Mouse (Mus musculus) urinary bladder, postnatal 10 days (tissue): ENCODE results near the gene Lrp10.

Source experiments
- DNase-seq: peaks from one replicate; pipeline ENCODE4 v3.0.0; 2022; ENCODE audit warnings: low spot score

Lrp10 gene

GRCm38 (mm10) chr14:54433941-54434531 lies 29.9 kb upstream of the Lrp10 start:
- DNase-seq, result no peak

GRCm38 (mm10) chr14:54435194-54435918 lies 28.6 kb upstream of the Lrp10 start:
- DNase-seq, result no peak

- DNase-seq, result no peak
Measured at GRCm38 (mm10) chr14:54439155-54439554, 24.8 kb upstream of the Lrp10 start.

GRCm38 (mm10) chr14:54439610-54440009 lies 24.3 kb upstream of the Lrp10 start:
- no peak for DNase-seq

GRCm38 (mm10) chr14:54440538-54440937 lies 23.4 kb upstream of the Lrp10 start:
- no peak for DNase-seq

GRCm38 (mm10) chr14:54441365-54441764 lies 22.6 kb upstream of the Lrp10 start:
- no peak for DNase-seq

GRCm38 (mm10) chr14:54442548-54442947 lies 21.4 kb upstream of the Lrp10 start:
- no peak for DNase-seq

GRCm38 (mm10) chr14:54443196-54443595 lies 20.7 kb upstream of the Lrp10 start:
- no peak for DNase-seq

- no peak for DNase-seq
Measured at GRCm38 (mm10) chr14:54443712-54444618, 20.0 kb upstream of the Lrp10 start.

GRCm38 (mm10) chr14:54445476-54445875 lies 18.5 kb upstream of the Lrp10 start:
- no peak for DNase-seq

- DNase-seq, result no peak
Measured at GRCm38 (mm10) chr14:54453566-54453965, 10.4 kb upstream of the Lrp10 start.

- no peak for DNase-seq
Measured at GRCm38 (mm10) chr14:54454669-54455528, 9.0 kb upstream of the Lrp10 start.

- no peak for DNase-seq
Measured at GRCm38 (mm10) chr14:54457907-54458569, 5.9 kb upstream of the Lrp10 start.

- no peak for DNase-seq
Measured at GRCm38 (mm10) chr14:54462146-54462545, 1.8 kb upstream of the Lrp10 start.

- no peak for DNase-seq
Measured at GRCm38 (mm10) chr14:54463108-54463958, 604 bp upstream of the Lrp10 start.

- DNase-seq, result no peak
Measured at GRCm38 (mm10) chr14:54464293-54465005, 512 bp downstream of the Lrp10 start.

- DNase-seq, result no peak
Measured at GRCm38 (mm10) chr14:54471467-54471866, 7.5 kb downstream of the Lrp10 start.

- no peak for DNase-seq
Measured at GRCm38 (mm10) chr14:54472671-54473070, 8.7 kb downstream of the Lrp10 start.

GRCm38 (mm10) chr14:54474744-54475143 lies 10.8 kb downstream of the Lrp10 start:
- DNase-seq, result no peak
